Mouse (Mus musculus): Measurements from ENCODE around the gene Ms4a4b. TPM values are rescaled to one million over a fixed set of nuclear protein-coding genes. Genes with fewer than 3 reads are reported as not detected.
"Not testable (repeated sequence)": the region's sequence is repeated elsewhere in the genome, so short reads cannot be mapped to it uniquely, and the experiment has no call there.

Gene Ms4a4b
- total RNA-seq, 2 experiments from 2014 or later = not detected

DNA sequence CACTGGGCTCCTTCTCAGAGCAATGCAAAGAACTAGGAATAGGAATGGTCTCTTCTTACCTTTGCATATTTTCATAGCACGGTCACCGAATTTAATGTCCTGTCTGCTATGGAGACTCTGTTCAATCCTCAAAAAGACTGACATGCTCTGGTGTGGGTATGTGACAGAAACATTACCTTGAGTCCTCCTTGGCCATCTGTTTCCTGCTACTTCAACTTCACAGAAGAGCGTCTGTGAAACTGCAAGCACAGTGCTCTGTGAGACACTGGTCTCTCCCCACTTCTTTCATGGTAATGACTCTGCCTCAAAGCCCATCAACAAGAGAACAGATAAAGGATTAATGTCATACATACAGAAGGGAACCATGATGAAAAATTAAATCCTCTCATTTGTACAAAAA is 41.0 kb downstream of the Ms4a4b start:
- no peak for DNase-seq (ENCODE audit: low spot score in 2 of 2)
- intact Hi-C loops (cut with DNase I) = no loop called here

DNA sequence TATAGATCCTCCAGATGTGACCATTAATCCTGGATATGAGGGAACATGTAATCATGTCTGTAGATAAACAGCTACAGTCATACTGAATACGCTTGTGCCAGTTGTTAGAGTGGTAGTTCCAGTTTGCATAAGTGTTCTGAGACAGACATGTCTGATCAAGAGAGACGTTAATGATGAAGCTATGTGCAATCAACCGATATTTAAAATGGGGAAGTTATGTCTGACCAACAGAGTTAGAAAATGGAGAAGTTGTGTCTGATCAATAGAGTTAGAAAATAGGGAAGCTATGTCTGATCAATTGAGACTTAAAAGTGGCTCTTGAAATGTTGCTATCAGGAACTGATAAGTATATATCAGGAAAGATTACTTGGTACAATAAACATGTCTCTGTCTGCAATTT is 41.9 kb downstream of the Ms4a4b start:
- no peak for DNase-seq (ENCODE audit: low spot score in 2 of 2)
- intact Hi-C loops (cut with DNase I) = no loop called here

DNA sequence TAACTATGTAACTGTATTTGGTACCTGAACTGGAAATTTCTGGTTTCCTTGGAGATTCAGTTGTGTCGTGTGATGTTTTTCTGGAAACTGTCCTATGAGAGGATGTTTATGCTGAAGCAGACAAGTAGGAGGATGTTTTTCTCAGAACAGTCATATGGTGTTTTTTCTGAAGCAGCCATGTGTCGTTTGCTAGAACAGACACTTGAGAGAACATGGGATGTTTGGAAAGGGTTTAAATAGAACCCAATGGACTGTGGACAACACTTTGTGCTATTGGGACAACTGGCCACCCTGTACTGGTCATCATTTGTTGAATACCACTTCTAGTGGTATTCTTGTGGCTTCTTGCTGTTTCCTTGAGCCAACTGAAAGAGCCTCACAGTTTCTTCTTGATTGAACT is 42.4 kb downstream of the Ms4a4b start, which contains the start of gene Gm8369:
Gene Gm8369 (plus strand): TSS at position 193 of the 400 bp plus-strand sequence.
- intact Hi-C loops (cut with DNase I) = no loop called here
- DNase-seq (ENCODE audit: low spot score in 2 of 2) = peak; percentile 15 to 63

DNA sequence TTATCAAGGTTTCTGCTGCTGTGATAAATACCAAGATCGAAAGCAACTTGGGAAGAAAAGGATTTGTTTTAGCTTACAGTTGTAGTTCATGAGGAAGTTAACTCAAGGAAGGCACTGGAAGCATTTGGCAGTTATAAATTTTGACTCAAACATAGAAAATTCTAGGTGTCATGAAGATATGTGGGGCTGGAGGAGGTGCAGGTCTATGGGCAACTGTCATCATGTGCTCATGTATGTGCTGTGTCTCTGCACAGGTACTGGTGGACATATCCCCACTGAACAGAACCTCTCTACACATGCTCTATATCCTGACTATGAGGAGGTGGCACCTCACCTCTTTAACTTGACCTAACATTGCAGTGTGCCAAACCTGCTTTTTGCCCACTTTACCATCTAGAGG is 43.2 kb downstream of the Ms4a4b start:
- intact Hi-C loops (cut with DNase I) = no loop called here
- DNase-seq (ENCODE audit: low spot score in 2 of 2) = no peak

DNA sequence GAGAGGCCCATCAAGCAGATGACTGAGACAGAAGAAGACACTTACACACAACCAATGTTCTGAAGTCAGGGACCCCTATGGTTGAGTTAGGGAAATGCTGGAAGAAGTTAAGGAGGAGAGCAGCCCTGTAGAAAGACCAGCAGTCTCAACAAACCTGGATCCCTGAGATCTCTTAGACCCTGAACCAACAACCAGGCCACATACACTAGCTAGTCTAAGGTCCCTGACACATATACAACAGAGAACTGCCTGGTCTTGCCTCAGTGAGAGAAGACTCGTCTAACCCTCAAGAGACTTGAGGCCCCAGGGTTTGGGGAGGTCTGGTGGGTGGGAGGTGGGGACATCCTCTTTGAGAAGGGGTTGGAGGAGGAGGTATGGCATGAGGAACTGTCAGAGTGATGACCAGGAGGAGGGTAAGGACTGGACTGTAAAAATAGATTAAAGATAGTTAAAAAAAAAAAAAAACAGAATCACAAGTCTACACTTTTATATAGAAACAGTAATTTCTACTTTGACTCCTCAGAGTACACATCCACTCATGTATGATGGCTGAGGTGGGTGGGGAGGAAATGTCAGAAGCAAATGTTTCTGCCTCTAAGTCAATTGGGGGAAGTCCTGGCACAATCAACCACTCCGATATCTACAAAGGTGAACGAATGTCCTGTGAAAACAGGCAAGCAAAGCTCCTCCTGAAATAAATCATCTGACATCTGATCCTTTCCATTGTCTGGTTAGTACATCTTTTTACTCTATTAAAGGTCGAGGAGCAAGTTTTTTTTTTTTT is 48.2 kb downstream of the Ms4a4b start:
- no peak for DNase-seq (ENCODE audit: low spot score in 2 of 2)
- intact Hi-C loops (cut with DNase I) = no loop called here

DNA sequence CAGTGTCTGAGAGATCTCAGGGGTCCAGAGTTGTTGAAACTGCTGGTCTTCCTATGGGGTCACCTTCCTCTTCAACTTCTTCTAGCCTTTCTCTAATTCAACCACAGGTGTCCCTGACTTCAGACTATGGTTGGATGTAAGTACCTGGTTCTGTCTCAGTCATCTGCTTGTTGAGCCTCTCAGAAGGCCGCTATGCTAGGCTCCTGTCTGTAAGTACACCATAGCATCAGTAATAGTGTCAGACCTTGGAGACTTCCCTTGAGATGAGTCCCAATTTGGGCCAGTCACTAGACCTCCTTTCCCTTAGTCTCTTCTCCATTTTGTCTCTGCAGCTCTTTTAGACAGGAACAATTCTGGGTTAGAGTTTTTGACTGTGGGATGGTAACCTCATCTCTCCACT is 49.3 kb downstream of the Ms4a4b start:
- no peak for DNase-seq (ENCODE audit: low spot score in 2 of 2)
- intact Hi-C loops (cut with DNase I) = no loop called here

DNA sequence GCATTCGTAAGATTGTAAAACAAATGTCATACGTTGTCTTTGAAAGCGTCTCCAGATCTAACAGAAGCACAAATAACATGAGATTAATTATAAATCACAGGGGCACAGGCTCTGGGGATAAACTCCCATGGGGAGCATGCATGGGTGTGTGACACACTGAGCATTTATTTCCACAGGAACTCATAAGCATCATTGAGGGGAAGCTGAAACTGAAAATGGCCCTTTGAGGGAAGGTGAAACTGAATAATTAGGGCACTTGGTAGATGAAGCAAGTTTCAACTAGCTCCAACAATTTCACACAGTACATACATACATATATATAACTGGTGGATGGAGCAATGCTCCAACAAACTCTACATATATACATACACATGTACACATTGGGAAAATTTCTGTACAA is 51.2 kb downstream of the Ms4a4b start:
- intact Hi-C loops (cut with DNase I) = no loop called here
- DNase-seq (ENCODE audit: low spot score in 2 of 2) = no peak

DNA sequence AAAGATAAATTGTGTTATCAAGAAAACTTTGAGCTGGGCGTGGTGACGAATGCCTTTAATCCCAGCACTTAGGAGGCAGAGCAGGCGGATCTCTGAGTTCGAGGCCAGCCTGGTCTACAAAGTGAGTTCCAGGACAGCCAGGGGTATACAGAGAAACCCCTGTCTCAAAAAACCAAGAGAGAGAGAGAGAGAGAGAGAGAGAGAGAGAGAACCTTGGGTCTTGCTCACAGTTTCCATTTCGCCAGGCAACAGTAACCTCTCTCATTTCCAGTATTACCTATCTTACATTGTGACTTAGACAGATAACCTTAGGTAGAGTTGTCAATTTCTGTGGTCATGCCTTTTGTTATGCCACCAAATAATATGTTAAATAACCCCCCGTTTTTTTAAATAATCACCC is 53.0 kb downstream of the Ms4a4b start:
- no peak for DNase-seq (ENCODE audit: low spot score in 2 of 2)
- intact Hi-C loops (cut with DNase I) = no loop called here

DNA sequence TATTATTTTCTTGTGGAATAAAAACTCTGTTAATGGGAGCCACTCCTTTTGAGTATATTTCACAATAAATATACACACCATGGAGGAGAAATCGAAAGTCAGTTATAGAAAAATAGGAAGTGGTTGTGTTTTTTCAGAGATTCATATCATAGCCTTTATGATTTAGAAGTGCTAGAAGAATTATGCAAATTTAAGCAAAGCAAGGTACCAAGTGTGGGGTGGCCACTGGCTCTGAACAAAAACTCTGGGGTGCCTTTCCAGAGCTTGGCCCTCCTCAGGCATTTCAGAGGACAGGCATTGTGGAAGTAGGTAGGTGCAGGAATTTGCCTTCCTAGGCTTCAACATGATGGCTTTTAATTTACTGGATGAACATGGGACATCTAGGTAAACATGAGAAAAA is 53.9 kb downstream of the Ms4a4b start:
- intact Hi-C loops (cut with DNase I) = not testable (repeated sequence)

DNA sequence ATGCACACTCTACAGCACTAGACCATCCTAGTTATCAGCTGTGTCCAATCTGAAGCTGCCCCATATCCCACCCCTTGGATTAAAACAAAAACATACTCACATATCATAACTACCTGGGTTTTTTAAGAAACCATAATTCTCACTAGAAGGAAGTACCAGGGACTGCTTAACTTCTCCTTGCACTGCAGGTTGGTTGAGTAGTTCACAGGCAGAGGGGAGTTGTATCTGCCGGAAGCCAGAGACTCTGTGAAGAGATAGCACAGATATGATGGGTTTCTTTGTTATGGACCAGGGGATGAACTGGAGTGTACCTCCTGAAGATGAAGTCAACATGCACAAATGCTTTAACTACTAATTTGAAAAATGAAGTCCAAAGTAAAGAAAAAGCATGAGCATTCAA is 57.4 kb downstream of the Ms4a4b start:
- intact Hi-C loops (cut with DNase I) = no loop called here
- no peak for DNase-seq (ENCODE audit: low spot score in 2 of 2)

More for the DNA sequence above, 53.9 kb downstream of the Ms4a4b start:
- not testable (repeated sequence) for DNase-seq (ENCODE audit: low spot score in 2 of 2)

DNA sequence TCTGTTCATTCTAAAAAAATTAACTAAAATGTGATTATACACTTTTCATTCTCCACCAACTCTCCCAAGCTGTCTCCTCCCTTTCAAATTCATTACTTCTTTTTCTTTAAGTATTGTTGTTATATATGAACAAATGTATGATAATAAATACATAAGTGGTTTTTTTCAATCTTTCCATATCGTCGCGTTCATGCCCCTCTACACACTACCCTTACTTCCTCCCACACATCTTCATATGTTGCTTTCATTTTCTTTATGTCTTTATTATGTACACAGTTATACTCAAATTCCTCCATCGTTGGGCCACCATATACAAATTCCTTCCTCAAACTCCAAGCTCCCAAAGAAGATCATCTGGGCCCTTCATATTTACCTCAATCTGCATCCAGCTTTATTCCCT is 58.0 kb downstream of the Ms4a4b start:
- intact Hi-C loops (cut with DNase I) = no loop called here
- no peak for DNase-seq (ENCODE audit: low spot score in 2 of 2)

DNA sequence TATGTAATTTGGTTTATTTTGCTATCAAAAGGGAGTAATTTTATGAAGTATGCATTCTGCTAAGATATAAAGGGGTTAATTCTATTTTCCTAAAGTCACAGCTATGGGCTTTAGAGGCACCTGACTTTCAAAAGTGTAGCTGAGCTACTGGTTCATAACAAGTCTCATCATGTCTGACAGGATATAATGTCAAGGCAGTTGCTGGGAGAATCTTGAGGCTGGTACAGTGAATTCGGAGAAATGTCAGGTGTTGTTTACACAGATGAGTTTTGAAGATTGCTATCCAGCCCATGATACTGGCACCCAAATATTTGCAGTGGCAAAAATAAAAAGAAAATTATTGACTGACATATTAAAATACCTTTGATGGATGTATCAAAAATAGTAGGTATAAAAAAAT is 61.5 kb downstream of the Ms4a4b start:
- DNase-seq (ENCODE audit: low spot score in 2 of 2) = no peak
- intact Hi-C loops (cut with DNase I) = no loop called here

DNA sequence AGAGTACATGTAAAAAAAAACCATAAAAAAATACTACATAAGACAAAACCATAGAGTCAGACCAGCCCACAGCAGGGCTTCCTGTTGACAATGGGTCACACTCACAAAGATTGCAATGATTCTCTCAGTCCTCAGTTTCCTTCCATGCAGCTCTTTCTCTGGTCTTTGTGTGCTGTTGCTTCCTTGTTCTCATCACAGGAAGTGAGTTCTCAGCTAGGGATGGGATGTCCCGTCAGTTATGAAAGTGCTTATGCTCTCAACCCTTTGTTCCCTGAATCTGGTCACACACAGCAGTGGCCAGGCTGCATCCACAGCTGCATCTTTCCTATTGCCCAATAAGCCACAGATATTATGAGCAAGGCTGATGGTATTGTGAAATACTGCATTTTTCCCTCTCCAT is 70.1 kb downstream of the Ms4a4b start:
- no peak for DNase-seq (ENCODE audit: low spot score in 2 of 2)
- intact Hi-C loops (cut with DNase I) = no loop called here

DNA sequence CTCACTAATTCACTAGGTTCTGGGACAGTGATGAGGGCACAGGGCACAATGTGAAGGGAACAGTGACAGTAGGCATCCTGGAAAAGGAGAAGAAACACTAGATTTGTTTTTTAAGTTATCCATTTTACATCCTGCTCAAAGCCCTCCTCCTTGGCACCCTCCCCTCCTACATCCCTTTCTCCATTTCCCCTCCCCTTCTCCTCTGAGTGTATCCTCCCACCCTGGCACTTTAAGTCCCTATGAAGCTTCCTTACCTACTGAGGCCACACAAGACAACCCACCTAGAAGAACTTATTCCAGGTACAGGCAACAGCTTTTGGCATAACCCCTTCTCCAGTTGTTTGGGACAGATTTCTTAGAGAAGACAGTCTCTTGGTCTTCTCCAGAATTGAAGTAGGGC is 72.9 kb downstream of the Ms4a4b start, which contains the start of gene Ms4a6b:
Gene Ms4a6b (plus strand): TSS at position 267 of the 400 bp plus-strand sequence.
- DNase-seq (ENCODE audit: low spot score in 2 of 2) = no peak
- intact Hi-C loops (cut with DNase I) = no loop called here

Other genes with a start within 250 kb of the Ms4a4b start
- gene Ms4a13, start 246.8 kb upstream of the Ms4a4b start, total RNA-seq (2021) = not detected
- gene Ms4a12, start 211.1 kb upstream of the Ms4a4b start, total RNA-seq (2021) = not detected
- under 1 TPM in 1 of 2 experiments, not detected in 1; 0.15 TPM for gene Ms4a1, start 177.3 kb upstream of the Ms4a4b start, total RNA-seq (2021)
- gene Ms4a5, start 159.7 kb upstream of the Ms4a4b start, total RNA-seq (2021) = not detected
- not detected for gene Ms4a14, start 129.1 kb upstream of the Ms4a4b start, total RNA-seq (2021)
- gene Ms4a7, start 107.4 kb upstream of the Ms4a4b start, total RNA-seq (2021) = under 1 TPM; 0.20 to 0.59 TPM
- 1 to 10 TPM in 1 of 2 experiments, under 1 TPM in 1; 0.97 to 1.8 TPM for gene Ms4a4a, start 68.0 kb upstream of the Ms4a4b start, total RNA-seq (2021)
- gene Ms4a4c, start 38.8 kb upstream of the Ms4a4b start, total RNA-seq (2021) = not detected
- gene Ms4a6c, start 25.8 kb downstream of the Ms4a4b start, total RNA-seq (2021) = 1 to 10 TPM; 1.8 to 2.2 TPM
- gene Gm8369, start 42.4 kb downstream of the Ms4a4b start, total RNA-seq (2021) = under 1 TPM; 0.31 to 0.53 TPM
- 1 to 10 TPM; 1.2 to 4.3 TPM for gene Ms4a6b, start 73.0 kb downstream of the Ms4a4b start, total RNA-seq (2021)
- gene Ms4a4d, start 93.2 kb downstream of the Ms4a4b start, total RNA-seq (2021) = not detected
- gene Ms4a6d, start 161.3 kb downstream of the Ms4a4b start, total RNA-seq (2021) = under 1 TPM; 0.87 to 0.99 TPM
- not detected for gene Ms4a2, start 180.2 kb downstream of the Ms4a4b start, total RNA-seq (2021)
- not detected for gene Ms4a3, start 197.3 kb downstream of the Ms4a4b start, total RNA-seq (2021)
- gene Oosp2, start 217.0 kb downstream of the Ms4a4b start, total RNA-seq (2021) = not detected
- gene Oosp1, start 247.6 kb downstream of the Ms4a4b start, total RNA-seq (2021) = not detected

Data from left cerebral cortex, postnatal 14 days (tissue).